ENCODE assay signal across 10 mouse cellular contexts in genomic region chr11:6520507-6521173, GRCm38 (mm10). TPM values are rescaled to one million over a fixed set of nuclear protein-coding genes. Genes with fewer than 3 reads are reported as not detected.
DNase-seq lines count a peak whose midpoint lies in the region; ATAC-seq and TF ChIP-seq lines count a peak whose summit lies in the region.
"Had no signal": no experiment of that assay in that cellular context is flagged by ENCODE, and none has a peak within 500 bp of the region (broad histone marks: within the 10 kb centered on the region; RNA-seq: fewer than 3 reads in every experiment).

TSS of gene Myo1g (minus strand) at chr11:6520965.

- peak within 1 kb of the TSS; percentile 47 for H3K4me3 ChIP-seq in gastrocnemius, adult 2 months
- peak within 1 kb of the TSS; percentile 17; the same call in 1 of the 2 replicates for H3K4me3 ChIP-seq in heart, embryonic 15.5 days
- H3K4me3 ChIP-seq in stomach, embryonic 16.5 days (replicated peaks; ENCODE audit: low read length): peak within 1 kb of the TSS; percentile 6; the same call in 1 of the 2 replicates
- no peak within 1 kb of the TSS for H3K4me3 ChIP-seq in hindbrain, embryonic 12.5 days
- H3K4me3 ChIP-seq: hindbrain, embryonic 15.5 days; midbrain, embryonic 10.5 days had no signal

- ATAC-seq in heart, embryonic 15.5 days (replicated peaks; ENCODE audit: insufficient number of reproducible peaks, insufficient read depth, low FRiP score, low read depth): no peak
- ATAC-seq in stomach, embryonic 16.5 days (ENCODE audit: insufficient read depth, low FRiP score): no peak
- no peak for ATAC-seq in hindbrain, embryonic 12.5 days (ENCODE audit: low FRiP score)

- no peaks in the 10 kb centered on the region for H3K4me1 ChIP-seq in heart, embryonic 15.5 days (replicated peaks)
- H3K4me1 ChIP-seq in stomach, embryonic 16.5 days (ENCODE audit: control insufficient read depth, insufficient read depth, low read length): no peaks in the 10 kb centered on the region
- H3K4me1 ChIP-seq in hindbrain, embryonic 12.5 days: 0 out of 2 replicates have a peak, but pooled peaks cover 6% of the 10 kb centered on the region
- H3K4me1 ChIP-seq: hindbrain, embryonic 15.5 days had no signal

- H3K9me3 ChIP-seq in heart, embryonic 15.5 days (replicated peaks): no peaks in the 10 kb centered on the region
- no peaks in the 10 kb centered on the region for H3K9me3 ChIP-seq in stomach, embryonic 16.5 days (replicated peaks; ENCODE audit: control insufficient read depth, low read length)
- H3K9me3 ChIP-seq in hindbrain, embryonic 12.5 days (replicated peaks): no peaks in the 10 kb centered on the region
- H3K9me3 ChIP-seq: hindbrain, embryonic 15.5 days; midbrain, embryonic 10.5 days had no signal

- H3K36me3 ChIP-seq in heart, embryonic 15.5 days: peaks cover 16% of the 10 kb centered on the region
- peaks cover 22% of the 10 kb centered on the region for H3K36me3 ChIP-seq in stomach, embryonic 16.5 days (ENCODE audit: control insufficient read depth, insufficient read depth, low read length)
- H3K36me3 ChIP-seq in hindbrain, embryonic 12.5 days: peaks cover 19% of the 10 kb centered on the region

- H3K27me3 ChIP-seq in heart, embryonic 15.5 days: no peaks in the 10 kb centered on the region
- H3K27me3 ChIP-seq in stomach, embryonic 16.5 days (ENCODE audit: control insufficient read depth, insufficient read depth, low read length): no peaks in the 10 kb centered on the region
- no peaks in the 10 kb centered on the region for H3K27me3 ChIP-seq in hindbrain, embryonic 12.5 days
- H3K27me3 ChIP-seq: hindbrain, embryonic 15.5 days had no signal

- TF ChIP-seq CTCF in gastrocnemius, adult 2 months (IDR thresholded peaks at IDR 0.05): no peak

- intact Hi-C loops in gastrocnemius, adult 2 months (cut with DNase I): no loop called here
- intact Hi-C loops in gastrocnemius, postnatal 36 days (cut with DNase I): no loop called here

- WGBS in heart, embryonic 15.5 days: 54% methylated on average over 7 of the region's 7 CpGs
- WGBS in stomach, embryonic 16.5 days: 59% methylated on average over 7 of the region's 7 CpGs
- WGBS in hindbrain, embryonic 12.5 days: 82% methylated on average over 7 of the region's 7 CpGs

- H3K9ac ChIP-seq in heart, embryonic 15.5 days: no peak within 1 kb of the TSS
- H3K9ac ChIP-seq in stomach, embryonic 16.5 days (ENCODE audit: low read length): no peak within 1 kb of the TSS
- no peak within 1 kb of the TSS for H3K9ac ChIP-seq in hindbrain, embryonic 12.5 days
- H3K9ac ChIP-seq: hindbrain, embryonic 15.5 days had no signal

- 0 out of 2 replicates have a peak within 1 kb of the TSS, but pooled peaks have one; percentile 27 for H3K4me2 ChIP-seq in heart, embryonic 15.5 days
- H3K4me2 ChIP-seq in stomach, embryonic 16.5 days (ENCODE audit: low read depth, low read length): no peak within 1 kb of the TSS
- H3K4me2 ChIP-seq in hindbrain, embryonic 12.5 days (replicated peaks): no peak within 1 kb of the TSS
- H3K4me2 ChIP-seq: hindbrain, embryonic 15.5 days had no signal

- peak; percentile 32 for DNase-seq in gastrocnemius, adult 2 months
- DNase-seq in gastrocnemius, postnatal 36 days: no peak
- DNase-seq in lung, postnatal 25 days (ENCODE audit: low spot score): peak; percentile 69
- no peak for DNase-seq in adrenal gland, adult 8-10 months
- no peak for DNase-seq in layer of hippocampus, adult 18-20 months (ENCODE audit: low spot score in 2 of 2)

- no peak within 1 kb of the TSS for H3K27ac ChIP-seq in gastrocnemius, adult 2 months
- H3K27ac ChIP-seq in heart, embryonic 15.5 days: no peak within 1 kb of the TSS
- H3K27ac ChIP-seq in stomach, embryonic 16.5 days (ENCODE audit: low read length): no peak within 1 kb of the TSS
- no peak within 1 kb of the TSS for H3K27ac ChIP-seq in hindbrain, embryonic 12.5 days
- H3K27ac ChIP-seq: hindbrain, embryonic 15.5 days; midbrain, embryonic 10.5 days had no signal

RNA-seq across cellular contexts. Expression of gene Myo1g, which starts in this region (rescaled TPM):
- under 1 TPM; 0.36 to 0.56 TPM for total RNA-seq in gastrocnemius, adult 2 months (2021)
- total RNA-seq in gastrocnemius, postnatal 36 days (2021): 1 to 10 TPM; 1.3 to 1.7 TPM
- 1.2 and 4.9 TPM in 2 replicates for polyA plus RNA-seq in heart, embryonic 15.5 days (2015; fragmentation: Nextera tagmentation; extraction: Ambion mirVana)
- polyA plus RNA-seq in stomach, embryonic 16.5 days (2015; fragmentation: Nextera tagmentation; extraction: Ambion mirVana): 3.5 and 3.9 TPM in 2 replicates
- 1 to 10 TPM; 2.1 to 4.8 (median 3.4) TPM for total RNA-seq in adrenal gland, adult 8-10 months (2022)
- total RNA-seq in layer of hippocampus, adult 18-20 months (2021): under 1 TPM; 0.43 to 0.57 TPM
- polyA plus RNA-seq in hindbrain, embryonic 12.5 days (2016; fragmentation: Nextera tagmentation; extraction: Ambion mirVana): 0.50 and 0.70 TPM in 2 replicates

Comparison
In these comparisons a context has a peak if more than half of its experiments do, and no peak if none do; other contexts are left out.
1. Peak in DNase-seq and H3K4me3 ChIP-seq in gastrocnemius, adult 2 months; RNA of the gene not detected or under 1 TPM.